Mouse (Mus musculus) ES-E14 (cell line): ENCODE measurements around the gene Pakap.

Source experiments
- CHD2 ChIP-seq: IDR thresholded peaks from 2 replicates; pipeline ENCODE4 v1.6.1; 2014; ENCODE audit warnings: mild to moderate bottlenecking, low read depth, low read length, inconsistent platforms
- HCFC1 ChIP-seq: IDR thresholded peaks from 2 replicates; pipeline ENCODE4 v1.6.1; 2012; ENCODE audit warnings: low read length, inconsistent platforms, borderline replicate concordance; ENCODE audit not compliant: insufficient read depth
- MAFK ChIP-seq: IDR thresholded peaks from 2 replicates; pipeline ENCODE4 v1.6.1; 2014; ENCODE audit warnings: mild to moderate bottlenecking, low read depth, low read length, inconsistent platforms; ENCODE audit not compliant: insufficient read depth
- ZC3H11A ChIP-seq: IDR thresholded peaks from 2 replicates; pipeline ENCODE4 v1.6.1; 2012; ENCODE audit warnings: low read depth, mild to moderate bottlenecking, inconsistent platforms, low read length, borderline replicate concordance
- ZNF384 ChIP-seq: IDR thresholded peaks from 2 replicates; pipeline ENCODE4 v1.6.1; 2012; ENCODE audit warnings: low read depth, low read length, inconsistent platforms

GRCm38 (mm10) chr4:57788709-57789108 is 220.7 kb downstream of the Pakap start:
- no peak for TF ChIP-seq CHD2
- no peak for TF ChIP-seq MAFK
- no peak for TF ChIP-seq HCFC1
- TF ChIP-seq ZNF384, result no peak
- peak; percentile 42; the same call in 1 of the 2 replicates for TF ChIP-seq ZC3H11A
